ENCODE assay signal across 8 mouse cellular contexts in the genomic region with DNA sequence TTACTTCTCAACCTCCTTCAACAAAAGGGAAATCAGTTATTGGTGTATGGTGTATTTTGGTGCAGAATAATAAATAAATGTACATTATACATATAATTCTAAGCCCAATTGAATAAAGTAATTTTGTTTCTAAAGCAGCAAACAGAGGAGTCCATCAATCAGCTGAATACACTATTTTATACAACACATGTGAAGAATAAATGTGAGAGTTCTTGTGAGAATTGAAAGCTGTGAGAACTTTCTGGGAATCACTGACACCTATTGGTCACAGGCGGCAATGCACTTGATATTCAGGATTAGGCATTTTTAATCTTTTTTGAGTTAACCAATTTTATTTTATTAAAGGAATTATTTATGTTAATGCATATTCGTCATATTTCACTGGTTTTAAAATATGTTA.
DNase-seq lines count a peak whose midpoint lies in the region; ATAC-seq and TF ChIP-seq lines count a peak whose summit lies in the region.

No protein-coding gene starts in this region.

- peak; percentile 89 for TF ChIP-seq CTCF in midbrain, postnatal 0 days (IDR thresholded peaks at IDR 0.05)

- no peak overlapping the region for H3K4me2 ChIP-seq in hindbrain, embryonic 11.5 days (replicated peaks; ENCODE audit: low read depth, low read length)
- no peak overlapping the region for H3K4me2 ChIP-seq in midbrain, postnatal 0 days (ENCODE audit: low read depth, low read length, poor library complexity, severe bottlenecking)
- no peak overlapping the region for H3K4me2 ChIP-seq in midbrain, embryonic 16.5 days (ENCODE audit: low read length)

- H3K27me3 ChIP-seq in hindbrain, embryonic 11.5 days (ENCODE audit: control insufficient read depth, insufficient read depth, low read length): no peaks in the 10 kb centered on the region
- no peaks in the 10 kb centered on the region for H3K27me3 ChIP-seq in hindbrain, embryonic 10.5 days (ENCODE audit: insufficient read depth, poor library complexity, severe bottlenecking)
- H3K27me3 ChIP-seq in midbrain, postnatal 0 days (ENCODE audit: insufficient read depth, low read length): no peaks in the 10 kb centered on the region
- no peaks in the 10 kb centered on the region for H3K27me3 ChIP-seq in midbrain, embryonic 16.5 days (ENCODE audit: control insufficient read depth, insufficient read depth, low read depth, low read length)

- DNase-seq in hindbrain, embryonic 11.5 days (ENCODE audit: low spot score): peak; percentile 23
- no peak for DNase-seq in hindbrain, embryonic 10.5 days (ENCODE audit: low spot score)
- peak; percentile 65 for DNase-seq in midbrain, postnatal 0 days (ENCODE audit: low spot score)
- peak; percentile 55 for DNase-seq in embryo, embryonic 10.5 days (ENCODE audit: low spot score)
- peak; percentile 26 for DNase-seq in retina, postnatal 1 day
- DNase-seq in spleen, postnatal 36 days (ENCODE audit: low spot score in 2 of 2): no peak
- no peak for DNase-seq in thymus, postnatal 36 days

- H3K4me1 ChIP-seq in hindbrain, embryonic 11.5 days (replicated peaks; ENCODE audit: control insufficient read depth, insufficient read depth, low read length): no peaks in the 10 kb centered on the region
- H3K4me1 ChIP-seq in hindbrain, embryonic 10.5 days (replicated peaks): no peaks in the 10 kb centered on the region
- H3K4me1 ChIP-seq in midbrain, postnatal 0 days (ENCODE audit: insufficient read depth, low read length): no peaks in the 10 kb centered on the region
- H3K4me1 ChIP-seq in midbrain, embryonic 16.5 days (ENCODE audit: control insufficient read depth, insufficient read depth, low read length): no peaks in the 10 kb centered on the region

- WGBS in hindbrain, embryonic 11.5 days: 0% methylated on average over 2 of the region's 2 CpGs
- WGBS in hindbrain, embryonic 10.5 days: 2% methylated on average over 2 of the region's 2 CpGs
- 0% methylated on average over 2 of the region's 2 CpGs for WGBS in midbrain, postnatal 0 days
- under 1% methylated on average over 2 of the region's 2 CpGs for WGBS in midbrain, embryonic 16.5 days

- no peaks in the 10 kb centered on the region for H3K36me3 ChIP-seq in hindbrain, embryonic 11.5 days (ENCODE audit: control insufficient read depth, insufficient read depth, low read length)
- H3K36me3 ChIP-seq in hindbrain, embryonic 10.5 days: no peaks in the 10 kb centered on the region
- no peaks in the 10 kb centered on the region for H3K36me3 ChIP-seq in midbrain, postnatal 0 days (ENCODE audit: insufficient read depth, low read length)
- H3K36me3 ChIP-seq in midbrain, embryonic 16.5 days (ENCODE audit: control insufficient read depth, insufficient read depth, low read length): no peaks in the 10 kb centered on the region

- H3K9me3 ChIP-seq in hindbrain, embryonic 11.5 days (ENCODE audit: control insufficient read depth, low read length): no peaks in the 10 kb centered on the region
- no peaks in the 10 kb centered on the region for H3K9me3 ChIP-seq in hindbrain, embryonic 10.5 days
- H3K9me3 ChIP-seq in midbrain, postnatal 0 days (ENCODE audit: low read length): no peaks in the 10 kb centered on the region
- H3K9me3 ChIP-seq in midbrain, embryonic 16.5 days (replicated peaks; ENCODE audit: control insufficient read depth, low read length, poor library complexity, severe bottlenecking): no peaks in the 10 kb centered on the region

- H3K4me3 ChIP-seq in hindbrain, embryonic 11.5 days (ENCODE audit: low read depth, low read length): no peak overlapping the region
- H3K4me3 ChIP-seq in hindbrain, embryonic 10.5 days: no peak overlapping the region
- no peak overlapping the region for H3K4me3 ChIP-seq in midbrain, postnatal 0 days (ENCODE audit: low read depth, low read length)
- no peak overlapping the region for H3K4me3 ChIP-seq in midbrain, embryonic 16.5 days (ENCODE audit: low read depth, low read length)

- no peak overlapping the region for H3K27ac ChIP-seq in hindbrain, embryonic 11.5 days (ENCODE audit: low read depth, low read length)
- no peak overlapping the region for H3K27ac ChIP-seq in hindbrain, embryonic 10.5 days
- no peak overlapping the region for H3K27ac ChIP-seq in midbrain, postnatal 0 days (ENCODE audit: low read depth, low read length)
- H3K27ac ChIP-seq in midbrain, embryonic 16.5 days (ENCODE audit: low read length): no peak overlapping the region

- no peak for ATAC-seq in hindbrain, embryonic 11.5 days (ENCODE audit: low FRiP score)
- ATAC-seq in midbrain, postnatal 0 days (ENCODE audit: low FRiP score): no peak
- ATAC-seq in midbrain, embryonic 16.5 days: no peak

- no peak overlapping the region for H3K9ac ChIP-seq in hindbrain, embryonic 11.5 days (ENCODE audit: low read depth, low read length)
- H3K9ac ChIP-seq in midbrain, postnatal 0 days (replicated peaks; ENCODE audit: low read length, poor library complexity, severe bottlenecking): no peak overlapping the region
- no peak overlapping the region for H3K9ac ChIP-seq in midbrain, embryonic 16.5 days (ENCODE audit: low read depth, low read length)

Comparison
In these comparisons a context has a peak if more than half of its experiments do, and no peak if none do; other contexts are left out.
1. DNase-seq: peak in hindbrain, embryonic 11.5 days (single experiment), midbrain, postnatal 0 days (single experiment), embryo, embryonic 10.5 days (single experiment) and retina, postnatal 1 day (single experiment); none in hindbrain, embryonic 10.5 days (single experiment), spleen, postnatal 36 days (0 of 2) and thymus, postnatal 36 days (0 of 2).